Mouse (Mus musculus): ENCODE measurements at regions not wholly inside any gene's neighbourhood (a gene's known extent, or its start where the extent isn't known, plus 50 kb on each side); places are given as distances from the start of the nearest gene placed in this dataset.

DNA sequence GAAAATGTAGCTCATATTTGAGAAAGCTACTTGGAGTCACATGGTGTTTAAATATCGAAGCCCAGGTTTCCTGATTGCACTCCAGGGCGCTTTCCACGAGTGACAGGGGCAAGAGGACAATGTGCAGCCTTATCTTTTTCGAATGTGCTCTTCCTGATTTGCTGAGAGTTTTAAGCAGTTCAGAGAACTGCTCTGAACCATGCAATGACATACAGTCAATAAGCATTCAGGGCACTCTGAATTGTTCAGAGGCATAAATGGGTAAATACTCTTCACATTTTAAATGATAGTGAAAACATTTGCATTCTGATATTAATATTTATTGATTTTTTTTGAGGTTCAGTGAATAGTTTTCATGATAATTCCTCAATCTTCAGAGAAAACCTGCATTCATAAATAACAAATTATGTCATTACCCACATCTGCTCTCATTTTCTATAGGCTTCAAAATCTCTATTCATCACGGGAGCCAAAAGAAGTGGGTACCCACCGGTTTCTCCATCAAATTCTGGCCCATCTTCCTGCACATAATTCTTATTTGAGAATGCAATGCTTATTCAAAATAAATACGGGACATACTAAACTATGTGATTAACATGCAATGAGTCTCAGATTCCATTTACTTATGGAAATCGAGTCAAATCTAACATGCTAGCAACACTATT, 171.7 kb downstream of the Btg1 start:
- TF ChIP-seq POLR2A (IDR thresholded peaks at IDR 0.05; ENCODE audit: extremely low read depth, insufficient read depth, low read length) (no peak), CTCF (IDR thresholded peaks at IDR 0.05; ENCODE audit: low read depth, low read length) (no peak)

All from liver, adult 2 months (tissue).